Mouse (Mus musculus) heart, embryonic 11.5 days (tissue): Measurements from ENCODE around the gene Gfpt1. TPM values are rescaled to one million over a fixed set of nuclear protein-coding genes. Genes with fewer than 3 reads are reported as not detected.
"Not testable (repeated sequence)": the region's sequence is repeated elsewhere in the genome, so short reads cannot be mapped to it uniquely, and the experiment has no call there.

Experiments used
- ATAC-seq: fragments of 200-750 bp; cut with Nextera tagmentation; replicated peaks from 2 replicates; pipeline ENCODE4 v1.8.0; 2017; ENCODE audit warnings: moderate library complexity; ENCODE audit not compliant: insufficient number of reproducible peaks, low FRiP score, low TSS enrichment
- H3K27ac ChIP-seq: fragments of 300-500 bp; sonication (generic); 2 replicates; pipeline ENCODE4 v1.5.1; 2014; ENCODE audit warnings: mild to moderate bottlenecking, low read depth, low read length
- H3K27me3 ChIP-seq: fragments of 300-500 bp; sonication (generic); 2 replicates; pipeline ENCODE4 v1.6.1; 2014; ENCODE audit warnings: mild to moderate bottlenecking, low read length, mixed read lengths; ENCODE audit not compliant: control insufficient read depth, insufficient read depth
- H3K36me3 ChIP-seq: fragments of 300-500 bp; sonication (generic); 2 replicates; pipeline ENCODE4 v1.6.1; 2014; ENCODE audit warnings: mild to moderate bottlenecking, low read length, moderate library complexity, mixed read lengths; ENCODE audit not compliant: control insufficient read depth, insufficient read depth
- H3K4me1 ChIP-seq: fragments of 300-500 bp; sonication (generic); 2 replicates; pipeline ENCODE4 v1.6.1; 2014; ENCODE audit warnings: low read length; ENCODE audit not compliant: control insufficient read depth, insufficient read depth
- H3K4me2 ChIP-seq: fragments of 300-500 bp; sonication (generic); 2 replicates; pipeline ENCODE4 v1.6.1; 2014; ENCODE audit warnings: mild to moderate bottlenecking, moderate library complexity
- H3K4me3 ChIP-seq: fragments of 300-500 bp; sonication (generic); 2 replicates; pipeline ENCODE4 v1.5.1; 2014; ENCODE audit warnings: low read depth, low read length
- H3K9ac ChIP-seq: fragments of 300-500 bp; sonication (generic); 2 replicates; pipeline ENCODE4 v1.6.1; 2014; ENCODE audit warnings: mild to moderate bottlenecking, low read depth, low read length, moderate library complexity
- H3K9me3 ChIP-seq: fragments of 300-500 bp; sonication (generic); replicated peaks from 2 replicates; pipeline ENCODE4 v1.6.1; 2016; ENCODE audit warnings: low read length; ENCODE audit not compliant: control insufficient read depth
- WGBS: fragments of 180-500 bp; shearing (Covaris S2); extraction: QIAGEN DNeasy Blood & Tissue Kit; methylation state at CpG from one replicate; pipeline ENCODE4 v1.1.7; 2014; ENCODE audit not compliant: insufficient replicate concordance; 5-methylcytosine and 5-hydroxymethylcytosine counted together
- polyA plus RNA-seq: library from polyadenylated mRNA; unstranded; fragments of >200 nt; fragmentation: Nextera tagmentation; extraction: Ambion mirVana; gene quantifications from 2 replicates; pipeline ENCODE4 v1.2.1, GENCODE M21; 2014

Gfpt1 gene
- polyA plus RNA-seq, 1 experiment from 2014 or later = 14.7 TPM

GRCm38 (mm10) chr6:87045507-87045906 is 2.9 kb downstream of the Gfpt1 start:
- no peak for ATAC-seq
- no peak overlapping the region for H3K4me2 ChIP-seq
- H3K9me3 ChIP-seq = no peaks in the 10 kb centered on the region
- 85% methylated on average over 3 of the region's 3 CpGs for WGBS
- H3K4me1 ChIP-seq = peaks cover 15% of the 10 kb centered on the region; the same call in 1 of the 2 replicates
- H3K4me3 ChIP-seq = no peak overlapping the region
- H3K27ac ChIP-seq = no peak overlapping the region
- H3K27me3 ChIP-seq = no peaks in the 10 kb centered on the region
- H3K36me3 ChIP-seq = peaks cover 6% of the 10 kb centered on the region; the same call in 1 of the 2 replicates
- no peak overlapping the region for H3K9ac ChIP-seq

GRCm38 (mm10) chr6:87048712-87049111 is 6.1 kb downstream of the Gfpt1 start:
- 92% methylated on average over 7 of the region's 7 CpGs for WGBS
- H3K4me3 ChIP-seq, H3K27me3 ChIP-seq, H3K27ac ChIP-seq, H3K4me1 ChIP-seq, H3K9me3 ChIP-seq, ATAC-seq, H3K9ac ChIP-seq, H3K4me2 ChIP-seq: not testable (repeated sequence)
- peaks cover 19% of the 10 kb centered on the region; the same call in 1 of the 2 replicates for H3K36me3 ChIP-seq

- H3K9me3 ChIP-seq = no peaks in the 10 kb centered on the region
- no peak overlapping the region for H3K4me3 ChIP-seq
- no peak for ATAC-seq
- no peaks in the 10 kb centered on the region for H3K27me3 ChIP-seq
- no peaks in the 10 kb centered on the region for H3K4me1 ChIP-seq
- H3K27ac ChIP-seq = no peak overlapping the region
- H3K36me3 ChIP-seq = peaks cover 28% of the 10 kb centered on the region
- WGBS = 85% methylated on average over 10 of the region's 10 CpGs
- no peak overlapping the region for H3K4me2 ChIP-seq
- H3K9ac ChIP-seq = no peak overlapping the region
Measured at GRCm38 (mm10) chr6:87051886-87052425, 9.3 kb downstream of the Gfpt1 start.

GRCm38 (mm10) chr6:87054193-87054592 is 11.5 kb downstream of the Gfpt1 start:
- H3K27ac ChIP-seq = no peak overlapping the region

GRCm38 (mm10) chr6:87059754-87060153 is 17.1 kb downstream of the Gfpt1 start:
- H3K36me3 ChIP-seq = peaks cover 38% of the 10 kb centered on the region
- H3K9me3 ChIP-seq = no peaks in the 10 kb centered on the region
- no peaks in the 10 kb centered on the region for H3K27me3 ChIP-seq
- no peak overlapping the region for H3K4me2 ChIP-seq
- no peaks in the 10 kb centered on the region for H3K4me1 ChIP-seq
- H3K9ac ChIP-seq = no peak overlapping the region
- no peak overlapping the region for H3K4me3 ChIP-seq
- WGBS = 93% methylated on average over 1 of the region's 1 CpGs
- ATAC-seq = no peak
- no peak overlapping the region for H3K27ac ChIP-seq

More at GRCm38 (mm10) chr6:87054193-87054592, 11.5 kb downstream of the Gfpt1 start:
- no peak for ATAC-seq
- H3K4me3 ChIP-seq = no peak overlapping the region
- no peaks in the 10 kb centered on the region for H3K4me1 ChIP-seq
- H3K9me3 ChIP-seq = no peaks in the 10 kb centered on the region
- H3K4me2 ChIP-seq = no peak overlapping the region
- peaks cover 38% of the 10 kb centered on the region for H3K36me3 ChIP-seq
- H3K27me3 ChIP-seq = no peaks in the 10 kb centered on the region
- 91% methylated on average over 8 of the region's 8 CpGs for WGBS
- no peak overlapping the region for H3K9ac ChIP-seq

GRCm38 (mm10) chr6:87063586-87063985 is 20.9 kb downstream of the Gfpt1 start:
- Histone ChIP-seq H3K27ac (no peak overlapping the region), H3K9me3 (no peaks in the 10 kb centered on the region), H3K36me3 (peaks cover 33% of the 10 kb centered on the region), H3K4me3 (no peak overlapping the region), H3K27me3 (no peaks in the 10 kb centered on the region), H3K9ac (no peak overlapping the region), H3K4me1 (peaks cover 1% of the 10 kb centered on the region; the same call in 1 of the 2 replicates), H3K4me2 (no peak overlapping the region)
- ATAC-seq = no peak
- WGBS = 95% methylated on average over 4 of the region's 4 CpGs

GRCm38 (mm10) chr6:87068209-87068608 is 25.6 kb downstream of the Gfpt1 start:
- no peak overlapping the region for H3K27ac ChIP-seq
- peaks cover 12% of the 10 kb centered on the region for H3K4me1 ChIP-seq
- no peaks in the 10 kb centered on the region for H3K9me3 ChIP-seq
- no peak overlapping the region for H3K4me3 ChIP-seq
- no peak overlapping the region for H3K4me2 ChIP-seq
- ATAC-seq = no peak
- 86% methylated on average over 2 of the region's 2 CpGs for WGBS
- no peaks in the 10 kb centered on the region for H3K27me3 ChIP-seq
- no peak overlapping the region for H3K9ac ChIP-seq
- peaks cover 31% of the 10 kb centered on the region for H3K36me3 ChIP-seq

GRCm38 (mm10) chr6:87069195-87069900 is 26.7 kb downstream of the Gfpt1 start:
- Histone ChIP-seq H3K4me3 (no peak overlapping the region), H3K27me3 (no peaks in the 10 kb centered on the region), H3K9me3 (no peaks in the 10 kb centered on the region), H3K4me2 (no peak overlapping the region), H3K4me1 (peaks cover 14% of the 10 kb centered on the region), H3K36me3 (peaks cover 25% of the 10 kb centered on the region), H3K27ac (no peak overlapping the region), H3K9ac (no peak overlapping the region)
- WGBS = 64% methylated on average over 7 of the region's 7 CpGs
- ATAC-seq = no peak

- WGBS = 83% methylated on average over 4 of the region's 4 CpGs
- Histone ChIP-seq H3K9me3 (no peaks in the 10 kb centered on the region), H3K4me1 (peaks cover 14% of the 10 kb centered on the region), H3K27ac (no peak overlapping the region), H3K36me3 (peaks cover 21% of the 10 kb centered on the region; the same call in 1 of the 2 replicates), H3K4me2 (no peak overlapping the region), H3K9ac (no peak overlapping the region), H3K4me3 (no peak overlapping the region), H3K27me3 (no peaks in the 10 kb centered on the region)
- ATAC-seq = no peak
Measured at GRCm38 (mm10) chr6:87070641-87071040, 28.0 kb downstream of the Gfpt1 start.
